Mouse (Mus musculus) MEL (cell line): Measurements from ENCODE around the gene Gm20721. TPM values are rescaled to one million over a fixed set of nuclear protein-coding genes. Genes with fewer than 3 reads are reported as not detected.

Source experiments
- DNase-seq: peaks from one replicate; pipeline ENCODE4 v3.0.0; 2011; ENCODE audit warnings: low read depth, low spot score
- H3K27ac ChIP-seq: 2 replicates; pipeline ENCODE4 v1.5.1; 2012; ENCODE audit warnings: low read depth, mild to moderate bottlenecking, control low read depth, low read length, moderate library complexity; ENCODE audit not compliant: control insufficient read depth
- H3K27me3 ChIP-seq, 2 experiments: fragments of 150-350 bp in 1 of 2; sonication (generic) in 1 of 2; 2 replicates each; pipeline ENCODE4 v1.6.1; 2012; ENCODE audit warnings: low read length in 2 of 2, mild to moderate bottlenecking in 2 of 2, improper control_type of control experiment in 1 of 2, moderate library complexity in 1 of 2; ENCODE audit not compliant: insufficient read depth in 2 of 2, control insufficient read depth in 1 of 2
- H3K36me3 ChIP-seq, 2 experiments: 2 replicates each; pipeline ENCODE4 v1.6.1; 2012 to 2014; ENCODE audit warnings: low read length in 2 of 2, improper control_type of control experiment in 1 of 2, inconsistent platforms in 1 of 2, mild to moderate bottlenecking in 1 of 2; ENCODE audit not compliant: insufficient read depth in 2 of 2, control insufficient read depth in 1 of 2
- H3K4me1 ChIP-seq, 2 experiments: fragments of 150-350 bp in 1 of 2; sonication (generic) in 1 of 2; 2 replicates each; pipeline ENCODE4 v1.6.1; 2012; ENCODE audit warnings: low read length in 2 of 2, improper control_type of control experiment in 1 of 2, mild to moderate bottlenecking in 1 of 2; ENCODE audit not compliant: insufficient read depth in 2 of 2, control insufficient read depth in 1 of 2
- H3K4me3 ChIP-seq, 2 experiments: fragments of 150-350 bp in 1 of 2; sonication (generic) in 1 of 2; 2 replicates each; pipeline ENCODE4 v1.5.1; 2012; ENCODE audit warnings: low read depth in 2 of 2, low read length in 2 of 2, mild to moderate bottlenecking in 2 of 2, moderate library complexity in 2 of 2, control low read depth in 1 of 2, improper control_type of control experiment in 1 of 2; ENCODE audit not compliant: control insufficient read depth in 1 of 2, insufficient read depth in 1 of 2
- H3K79me2 ChIP-seq: 2 replicates; pipeline ENCODE4 v1.6.1; 2012; ENCODE audit warnings: mild to moderate bottlenecking, low read length, moderate library complexity; ENCODE audit not compliant: control insufficient read depth, poor library complexity, insufficient read depth
- H3K9ac ChIP-seq: 2 replicates; pipeline ENCODE4 v1.6.1; 2012; ENCODE audit warnings: low read depth, mild to moderate bottlenecking, control low read depth, low read length, moderate library complexity; ENCODE audit not compliant: control insufficient read depth, poor library complexity, severe bottlenecking
- H3K9me3 ChIP-seq: fragments of 150-350 bp; sonication (generic); replicated peaks from 2 replicates; pipeline ENCODE4 v1.6.1; 2012; ENCODE audit warnings: mild to moderate bottlenecking, low read length, improper control_type of control experiment, moderate library complexity; ENCODE audit not compliant: insufficient read depth
- BHLHE40 ChIP-seq: IDR thresholded peaks from 2 replicates; pipeline ENCODE4 v1.6.1; 2012; ENCODE audit warnings: low read depth, mild to moderate bottlenecking, inconsistent platforms, low read length, improper control_type of control experiment, borderline replicate concordance
- CHD2 ChIP-seq: IDR thresholded peaks from 2 replicates; pipeline ENCODE4 v1.6.1; 2011; ENCODE audit warnings: low read length, improper control_type of control experiment
- E2F4 ChIP-seq: IDR thresholded peaks from 2 replicates; pipeline ENCODE4 v1.6.1; 2011; ENCODE audit warnings: low read depth, low read length, improper control_type of control experiment, borderline replicate concordance
- EP300 ChIP-seq, 2 experiments: IDR thresholded peaks; 2 replicates each; pipeline ENCODE4 v1.6.1; 2011; ENCODE audit warnings: improper control_type of control experiment in 2 of 2, low read length in 2 of 2, low read depth in 1 of 2, mild to moderate bottlenecking in 1 of 2
- KAT2A ChIP-seq: conservative IDR thresholded peaks from 2 replicates; pipeline ENCODE4 v1.6.1; 2012; ENCODE audit warnings: low read depth, low read length, improper control_type of control experiment, inconsistent platforms
- MAX ChIP-seq: IDR thresholded peaks from 2 replicates; pipeline ENCODE4 v1.6.1; 2011; ENCODE audit warnings: low read length, improper control_type of control experiment
- MEF2A ChIP-seq: IDR thresholded peaks from 2 replicates; pipeline ENCODE4 v1.6.1; 2014; ENCODE audit warnings: low read depth, mild to moderate bottlenecking, inconsistent platforms, low read length, improper control_type of control experiment; ENCODE audit not compliant: poor library complexity, insufficient replicate concordance, severe bottlenecking; ENCODE audit errors: extremely low read depth
- MYB ChIP-seq: IDR thresholded peaks from 2 replicates; pipeline ENCODE4 v1.6.1; 2011; ENCODE audit warnings: mild to moderate bottlenecking, low read depth, low read length, improper control_type of control experiment
- MYC ChIP-seq: IDR thresholded peaks from 2 replicates; pipeline ENCODE4 v1.6.1; 2011; ENCODE audit warnings: low read depth, mild to moderate bottlenecking, low read length, improper control_type of control experiment, moderate library complexity
- POLR2A ChIP-seq, 2 experiments: IDR thresholded peaks; 2 replicates each; pipeline ENCODE4 v1.6.1; 2011 to 2012; ENCODE audit warnings: low read length in 2 of 2, mild to moderate bottlenecking in 2 of 2, control low read depth in 1 of 2, improper control_type of control experiment in 1 of 2, low read depth in 1 of 2, moderate library complexity in 1 of 2; ENCODE audit not compliant: control insufficient read depth in 1 of 2, insufficient read depth in 1 of 2, poor library complexity in 1 of 2
- POLR2AphosphoS5 ChIP-seq: IDR thresholded peaks from 2 replicates; pipeline ENCODE4 v1.6.1; 2012; ENCODE audit warnings: low read depth, borderline replicate concordance, mild to moderate bottlenecking, inconsistent platforms, low read length, moderate library complexity, mixed read lengths
- RCOR1 ChIP-seq: IDR thresholded peaks from 2 replicates; pipeline ENCODE4 v1.6.1; 2012; ENCODE audit warnings: low read depth, mild to moderate bottlenecking, inconsistent platforms, low read length, improper control_type of control experiment
- SIN3A ChIP-seq: IDR thresholded peaks from 2 replicates; pipeline ENCODE4 v1.6.1; 2012; ENCODE audit warnings: low read length, improper control_type of control experiment, inconsistent platforms
- SMC3 ChIP-seq: IDR thresholded peaks from 2 replicates; pipeline ENCODE4 v1.6.1; 2011; ENCODE audit warnings: low read depth, low read length, improper control_type of control experiment
- USF1 ChIP-seq: IDR thresholded peaks from 2 replicates; pipeline ENCODE4 v1.6.1; 2014; ENCODE audit warnings: low read depth, mild to moderate bottlenecking, inconsistent platforms, low read length, improper control_type of control experiment, moderate library complexity
- ZC3H11A ChIP-seq: IDR thresholded peaks from 2 replicates; pipeline ENCODE4 v1.6.1; 2012; ENCODE audit warnings: low read depth, mild to moderate bottlenecking, inconsistent platforms, low read length, improper control_type of control experiment
- ZMIZ1 ChIP-seq: IDR thresholded peaks from 2 replicates; pipeline ENCODE4 v1.6.1; 2012; ENCODE audit warnings: low read depth, mild to moderate bottlenecking, inconsistent platforms, low read length, improper control_type of control experiment, moderate library complexity
- ZNF384 ChIP-seq: IDR thresholded peaks from 2 replicates; pipeline ENCODE4 v1.6.1; 2012; ENCODE audit warnings: low read depth, mild to moderate bottlenecking, inconsistent platforms, low read length, improper control_type of control experiment
- polyA plus RNA-seq, 2 experiments: library from polyadenylated mRNA; stranded (reverse) in 1 of 2; unstranded in 1 of 2; fragments of >175 nt in 1 of 2; fragments of >200 nt in 1 of 2; gene quantifications; 2 replicates each; pipeline versions ENCODE4 v1.2.1 to v1.2.4; 2012; ENCODE audit warnings: low replicate concordance in 2 of 2, low read depth in 1 of 2; ENCODE audit not compliant: insufficient read length in 2 of 2, insufficient read depth in 1 of 2, missing spikeins in 1 of 2
- total RNA-seq: library from RNA; depleted of rRNA; stranded (reverse); fragments of 300-350 nt; gene quantifications from 2 replicates; pipeline ENCODE4 v1.2.3, GENCODE M21; 2012

Gm20721 gene
- total and polyA plus RNA-seq, 3 experiments = 34.2 to 171 TPM; not detected in 1

GRCm38 (mm10) chr2:174344003-174344655 lies 2.4 kb downstream of the Gm20721 start (continued):
- TF ChIP-seq MYB = no peak
- no peak for TF ChIP-seq MAX
- no peak for TF ChIP-seq ZMIZ1
- no peak for TF ChIP-seq POLR2A (IDR thresholded peaks at IDR 0.05; ENCODE audit: control insufficient read depth in 1 of 2, insufficient read depth in 1 of 2, low read depth in 1 of 2, low read length in 2 of 2, poor library complexity in 1 of 2)
- no peak for TF ChIP-seq CHD2
- no peak for TF ChIP-seq RCOR1
- TF ChIP-seq SMC3 = no peak
- no peak for TF ChIP-seq E2F4
- no peak for TF ChIP-seq MYC
- no peak for TF ChIP-seq ZC3H11A

- Histone ChIP-seq H3K79me2 (peaks cover 14% of the 10 kb centered on the region), H3K27me3 (no peaks in the 10 kb centered on the region), H3K36me3 (peaks cover 14 to 18% of the 10 kb centered on the region in 2 experiments), H3K27ac (peak overlapping the region; percentile 4; the same call in 1 of the 2 replicates), H3K9me3 (no peaks in the 10 kb centered on the region), H3K4me1 (peaks cover 2 to 5% of the 10 kb centered on the region in 2 experiments; a peak in 2 of 4 replicates), H3K9ac (no peak overlapping the region), H3K4me3 (no peak overlapping the region)
- DNase-seq = peak; percentile 2
- TF ChIP-seq ZNF384 (no peak), SIN3A (0 out of 2 replicates have a peak, but pooled peaks have one; percentile 4)
Measured at GRCm38 (mm10) chr2:174343566-174343965, 2.9 kb downstream of the Gm20721 start.

GRCm38 (mm10) chr2:174342793-174343400 lies 3.6 kb downstream of the Gm20721 start:
- Histone ChIP-seq H3K79me2 (peaks cover 15% of the 10 kb centered on the region), H3K9me3 (no peaks in the 10 kb centered on the region), H3K27me3 (no peaks in the 10 kb centered on the region), H3K4me3 (no peak overlapping the region)
- TF ChIP-seq CHD2 = no peak
- no peak for TF ChIP-seq USF1
- TF ChIP-seq SIN3A = no peak
- no peak for TF ChIP-seq POLR2AphosphoS5
- TF ChIP-seq EP300 (IDR thresholded peaks at IDR 0.05; ENCODE audit: low read depth in 1 of 2, low read length in 2 of 2) = no peak
- TF ChIP-seq MEF2A = no peak
- TF ChIP-seq KAT2A = no peak
- TF ChIP-seq BHLHE40 = no peak
- TF ChIP-seq, all 39 proteins: peak for 0
- Histone ChIP-seq H3K36me3 (peaks cover 14 to 18% of the 10 kb centered on the region in 2 experiments), H3K9ac (no peak overlapping the region), H3K27ac (no peak overlapping the region), H3K4me1 (peaks cover 2 to 5% of the 10 kb centered on the region in 2 experiments; a peak in 2 of 4 replicates)
- DNase-seq = no peak
